Mouse (Mus musculus) myocyte (in vitro differentiated cells): Measurements from ENCODE around the gene Nr2e1.

ENCODE experiments used
- CEBPB ChIP-seq: IDR thresholded peaks from 2 replicates; pipeline ENCODE4 v1.6.1; 2011; ENCODE audit warnings: mild to moderate bottlenecking, moderate library complexity; ENCODE audit not compliant: poor library complexity, insufficient read depth, severe bottlenecking
- E2F4 ChIP-seq: IDR thresholded peaks from one replicate; pipeline ENCODE4 v1.6.1; 2011; ENCODE audit warnings: mild to moderate bottlenecking, control low read depth, moderate library complexity; ENCODE audit not compliant: insufficient read depth
- MAX ChIP-seq: IDR thresholded peaks from one replicate; pipeline ENCODE4 v1.6.1; 2011; ENCODE audit warnings: low read depth, mild to moderate bottlenecking, control low read depth
- MYOD1 ChIP-seq, 3 experiments: IDR thresholded peaks; one replicate each; pipeline ENCODE4 v1.6.1; 2011; ENCODE audit warnings: control low read depth in 2 of 3, low read depth in 2 of 3, mild to moderate bottlenecking in 2 of 3, moderate library complexity in 1 of 3; ENCODE audit not compliant: insufficient read length in 2 of 3, control insufficient read depth in 1 of 3
- POLR2A ChIP-seq: IDR thresholded peaks from one replicate; pipeline ENCODE4 v1.6.1; 2011; ENCODE audit warnings: low read depth, mild to moderate bottlenecking, control low read depth, moderate library complexity; ENCODE audit not compliant: insufficient read length
- POLR2AphosphoS2 ChIP-seq: IDR thresholded peaks from one replicate; pipeline ENCODE4 v1.6.1; 2011; ENCODE audit warnings: low read depth, control low read depth; ENCODE audit not compliant: insufficient read length
- TCF12 ChIP-seq: IDR thresholded peaks from one replicate; pipeline ENCODE4 v1.6.1; 2011; ENCODE audit warnings: mild to moderate bottlenecking, control low read depth; ENCODE audit not compliant: poor library complexity, insufficient read depth, severe bottlenecking
- USF1 ChIP-seq: IDR thresholded peaks from one replicate; pipeline ENCODE4 v1.6.1; 2011; ENCODE audit warnings: low read depth, mild to moderate bottlenecking, control low read depth, moderate library complexity

GRCm38 (mm10) chr10:42518363-42518762, 65.1 kb downstream of the Nr2e1 start:
- TF ChIP-seq POLR2A (no peak), MAX (no peak), POLR2AphosphoS2 (no peak), E2F4 (no peak), USF1 (no peak), CEBPB (no peak), MYOD1 (IDR thresholded peaks at IDR 0.05; ENCODE audit: control insufficient read depth in 1 of 3, insufficient read length in 2 of 3, low read depth in 2 of 3) (no peak), TCF12 (no peak)
